Mouse (Mus musculus) left cerebral cortex, adult 9 months (tissue): ENCODE data around the gene Iqca.

Source experiments
- DNase-seq, 2 experiments: peaks; one replicate each; pipeline ENCODE4 v3.0.0; 2022; ENCODE audit warnings: low spot score in 2 of 2

The Iqca gene

GRCm38 (mm10) chr1:90132402-90132801 is 20.8 kb downstream of the Iqca start:
- no peak for DNase-seq

GRCm38 (mm10) chr1:90131982-90132381 is 21.2 kb downstream of the Iqca start:
- DNase-seq, result no peak

DNA sequence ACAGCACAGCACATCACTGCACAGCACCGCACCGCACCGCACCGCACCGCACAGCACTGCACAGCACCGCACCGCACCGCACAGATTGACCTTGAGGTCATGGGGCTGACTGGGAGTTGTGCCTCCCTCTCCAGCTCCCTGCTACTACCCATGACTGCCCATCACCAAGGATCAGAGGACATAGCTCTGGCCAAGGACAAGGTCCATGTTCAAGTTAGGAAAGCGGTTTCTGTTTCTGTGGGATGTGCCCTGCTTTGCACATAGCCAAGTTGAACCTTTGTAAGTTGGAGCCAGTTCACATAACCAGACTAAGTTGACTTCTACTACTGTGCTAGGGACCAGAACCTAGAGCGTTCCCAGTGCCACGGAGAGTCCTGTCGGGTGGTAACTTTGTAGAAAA is 28.6 kb downstream of the Iqca start:
- DNase-seq, result no peak

DNA sequence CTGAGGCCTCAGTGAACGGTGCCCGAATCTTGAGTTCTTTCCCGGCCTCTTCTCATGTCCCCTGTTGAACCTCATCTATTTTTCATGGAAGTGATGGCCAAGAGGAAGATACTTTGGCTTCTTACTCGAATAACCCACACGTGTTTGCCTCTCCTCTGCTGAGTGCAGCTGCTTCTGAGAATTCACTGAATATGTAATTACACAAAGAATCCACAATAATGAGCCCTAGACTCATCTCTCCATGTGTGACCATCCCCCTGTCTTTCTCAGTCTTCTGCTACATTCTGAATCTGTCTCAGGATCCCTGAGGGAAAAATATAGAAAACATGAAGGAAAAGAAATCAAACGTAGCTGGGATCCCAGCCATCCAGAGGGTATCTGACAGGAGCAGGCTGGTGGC is 32.5 kb downstream of the Iqca start:
- no peak for DNase-seq

DNA sequence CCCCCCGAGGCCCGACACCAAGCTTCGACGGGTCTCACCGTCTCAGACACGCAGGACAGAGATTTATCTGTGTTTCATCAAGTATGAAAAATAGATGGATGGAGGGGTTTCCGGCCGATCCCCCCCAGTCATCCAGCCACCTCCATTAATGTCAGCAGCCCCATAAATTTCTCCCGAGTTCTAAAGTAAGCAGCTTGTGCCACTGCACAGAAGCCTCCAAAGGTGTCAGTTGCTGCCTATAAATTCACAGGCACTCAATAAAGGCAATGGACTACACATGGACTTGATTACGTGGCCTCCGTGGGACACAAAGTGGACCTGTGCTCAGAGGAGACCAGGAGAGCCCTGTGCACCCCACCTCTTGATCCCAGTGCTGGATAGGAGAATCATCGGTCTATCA is 34.0 kb downstream of the Iqca start:
- DNase-seq, result no peak

- DNase-seq, result no peak
Observed at GRCm38 (mm10) chr1:90117207-90117606, 36.0 kb downstream of the Iqca start.

- no peak for DNase-seq
Observed at GRCm38 (mm10) chr1:90114586-90114985, 38.6 kb downstream of the Iqca start.

GRCm38 (mm10) chr1:90113655-90114244 is 39.5 kb downstream of the Iqca start:
- no peak for DNase-seq

DNA sequence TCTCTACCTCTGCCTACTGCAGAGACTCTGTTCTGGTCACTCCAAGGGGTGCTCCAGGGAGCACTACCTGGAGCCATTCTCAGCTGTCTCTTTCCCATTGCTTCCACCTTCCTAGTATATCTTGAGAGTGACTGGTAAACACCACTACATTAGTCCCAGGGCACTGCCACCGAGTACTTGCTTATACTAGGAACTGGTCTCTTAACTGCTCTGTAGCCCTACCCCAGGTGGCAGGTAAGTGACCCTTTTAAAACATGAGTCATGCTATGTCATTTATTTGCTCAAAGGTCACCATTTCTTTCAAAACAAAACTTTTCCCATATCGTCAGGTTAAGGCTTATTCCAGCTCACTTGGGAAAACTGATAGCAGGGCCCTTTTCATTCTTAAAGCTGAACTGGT is 40.5 kb downstream of the Iqca start:
- no peak for DNase-seq

GRCm38 (mm10) chr1:90111198-90111839 is 41.9 kb downstream of the Iqca start:
- DNase-seq, result no peak

- DNase-seq, result no peak
Observed at GRCm38 (mm10) chr1:90103896-90104487, 49.2 kb downstream of the Iqca start.

DNA sequence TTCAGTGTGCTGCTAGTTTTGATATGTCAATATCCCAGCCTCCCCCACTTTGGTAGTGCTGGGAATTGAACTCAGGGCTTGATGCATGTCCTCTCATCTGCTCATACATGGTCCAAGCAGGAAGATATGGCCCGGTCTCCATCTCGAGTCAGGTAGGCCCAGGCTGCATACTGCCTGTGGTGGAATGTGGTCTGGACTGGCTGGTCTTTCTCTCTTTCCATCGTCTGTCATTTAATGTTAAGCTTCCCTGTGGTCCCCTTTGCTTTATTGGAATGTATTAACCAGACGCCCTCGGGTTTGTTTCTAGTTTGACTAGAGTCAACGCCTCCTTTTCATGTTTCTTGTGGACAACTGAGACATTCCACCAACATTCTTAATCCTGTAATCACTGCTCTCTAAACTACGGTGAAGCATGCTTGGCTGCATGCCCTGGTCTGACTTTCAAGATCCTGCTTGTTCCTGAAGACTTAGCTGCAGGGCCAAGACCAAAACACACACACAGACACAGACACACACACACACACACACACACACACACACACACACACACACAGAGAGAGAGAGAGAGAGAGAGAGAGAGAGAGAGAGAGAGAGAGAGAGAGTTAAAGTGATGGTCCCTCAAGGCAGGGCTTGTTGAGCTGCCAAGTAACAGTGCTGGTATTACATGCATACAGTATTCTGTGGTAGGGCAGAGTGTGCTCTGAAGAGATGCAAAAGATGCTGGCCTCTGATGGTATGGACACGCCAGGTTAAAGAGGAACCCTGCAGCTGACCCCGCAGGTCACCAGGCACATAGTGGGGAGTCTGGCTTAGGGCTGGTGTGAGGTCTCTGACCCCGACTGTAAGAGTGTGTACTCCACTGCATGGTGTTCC is 52.6 kb downstream of the Iqca start:
- DNase-seq, result no peak

GRCm38 (mm10) chr1:90092816-90093493 is 60.2 kb downstream of the Iqca start:
- DNase-seq, result no peak

DNA sequence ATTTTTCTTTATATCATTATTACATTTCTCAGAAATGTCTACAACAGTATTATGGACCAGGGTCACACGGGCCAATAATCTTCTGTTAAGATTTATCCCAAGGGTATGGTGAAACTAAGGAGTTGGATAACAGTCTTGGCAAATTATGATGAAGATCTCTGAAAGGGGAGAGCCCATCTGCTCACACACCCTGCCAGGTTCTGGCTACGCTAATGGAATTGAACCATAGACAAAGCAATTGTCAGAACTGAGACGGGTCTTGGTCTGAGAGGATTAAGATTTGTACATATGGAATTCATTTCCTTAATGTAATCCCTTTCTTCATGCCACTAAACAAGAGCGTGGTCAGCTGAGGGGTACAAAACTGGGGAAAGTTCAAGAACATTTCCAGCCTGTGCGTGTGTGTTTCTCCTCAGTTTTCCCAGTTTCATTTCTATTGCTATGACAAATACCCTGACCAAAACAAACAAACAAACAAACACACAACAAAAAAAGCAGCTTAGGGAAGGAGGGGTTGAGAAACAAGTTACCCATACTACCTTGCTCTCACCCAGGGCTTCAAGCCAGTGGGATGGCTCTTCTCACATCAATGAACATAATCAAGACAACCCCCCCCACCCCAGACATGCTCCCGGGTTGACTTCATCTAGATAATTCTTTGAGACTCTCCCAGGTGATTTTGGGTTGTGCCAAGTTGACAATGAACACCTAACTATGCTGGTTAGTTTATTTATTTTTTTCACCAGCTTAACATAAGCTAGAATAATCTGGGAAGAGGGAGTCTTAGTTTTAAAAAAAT is 64.8 kb downstream of the Iqca start:
- no peak for DNase-seq

GRCm38 (mm10) chr1:90086461-90086860 is 66.7 kb downstream of the Iqca start:
- no peak for DNase-seq

- DNase-seq, result no peak
Observed at GRCm38 (mm10) chr1:90085526-90086157, 67.6 kb downstream of the Iqca start.

- DNase-seq, result no peak
Observed at GRCm38 (mm10) chr1:90076291-90076690, 76.9 kb downstream of the Iqca start.

DNA sequence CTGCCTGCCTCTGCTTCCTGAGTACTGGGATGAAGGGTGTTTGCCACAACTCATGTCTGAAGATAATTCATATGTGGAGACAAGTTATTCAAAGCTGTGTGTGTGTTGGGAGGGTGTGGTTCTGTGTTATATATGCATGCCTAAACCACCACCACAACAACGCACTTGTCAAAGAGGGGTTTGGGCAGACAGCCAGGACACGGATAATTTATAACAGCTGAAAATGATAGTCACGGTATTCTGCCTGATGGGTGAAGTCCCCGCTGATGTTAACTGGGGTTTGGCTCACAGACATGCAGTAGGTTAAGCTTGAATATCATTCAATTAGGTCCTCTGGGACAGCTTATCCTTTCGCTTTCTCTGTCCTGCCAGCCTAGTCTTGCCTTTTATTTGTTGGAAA is 78.4 kb downstream of the Iqca start:
- DNase-seq, result no peak

DNA sequence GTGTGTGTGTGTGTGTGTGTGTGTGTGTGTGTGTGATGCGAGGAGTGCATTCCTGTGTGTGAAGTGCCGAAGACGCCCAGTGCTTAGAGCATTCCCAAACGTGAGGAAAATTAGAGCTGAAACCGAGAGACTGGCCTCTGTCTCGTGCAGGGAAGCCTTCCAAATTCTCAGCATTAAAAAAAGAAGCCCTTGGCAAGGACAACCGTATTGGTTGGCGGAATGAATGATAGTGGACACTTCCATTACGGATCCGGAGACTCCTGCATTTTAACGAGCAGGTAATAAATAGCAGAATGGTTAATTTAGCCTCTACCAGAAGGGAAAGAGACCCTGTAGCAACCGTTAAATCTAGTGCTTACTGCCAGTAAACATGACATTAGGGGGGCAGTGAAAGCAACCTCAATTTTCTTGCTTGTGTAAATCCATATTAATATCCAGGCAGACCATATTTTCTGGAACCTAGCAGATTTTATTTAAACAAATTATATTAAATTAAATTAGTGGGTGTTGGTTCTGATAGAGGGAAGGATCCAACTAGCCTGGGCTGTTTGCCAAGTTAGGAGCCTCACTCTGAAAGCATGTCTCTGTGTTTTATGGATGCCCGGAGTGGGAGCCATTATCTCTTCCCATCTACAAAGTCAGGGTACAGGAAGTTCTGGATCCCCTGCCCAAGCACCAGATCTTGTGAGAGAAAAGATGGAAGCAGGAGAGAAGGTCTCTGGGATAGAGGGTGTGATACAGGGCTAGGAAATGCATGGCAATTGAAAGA is 81.2 kb downstream of the Iqca start:
- no peak for DNase-seq

DNA sequence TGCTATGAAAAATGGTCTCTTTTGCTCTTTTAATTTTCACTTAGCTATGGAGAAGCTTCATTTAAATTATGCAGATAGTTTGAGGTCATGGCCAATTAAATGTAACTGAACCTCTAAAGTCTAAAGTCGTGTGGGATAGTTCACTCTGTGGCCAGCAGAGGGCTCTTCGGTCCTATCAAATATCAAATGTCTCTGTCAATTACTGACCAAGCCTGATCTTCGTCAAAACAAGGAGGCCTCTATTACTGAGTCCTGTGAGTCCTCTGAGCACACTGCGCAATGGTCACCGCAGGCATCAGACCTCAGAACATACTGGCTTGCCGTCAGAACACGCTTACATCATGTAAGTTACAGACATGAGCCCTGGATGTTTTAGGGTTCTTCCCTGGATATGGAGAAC is 92.6 kb downstream of the Iqca start:
- peak in 1 of 2 experiments; percentile 73 for DNase-seq
